In the genomic region with DNA sequence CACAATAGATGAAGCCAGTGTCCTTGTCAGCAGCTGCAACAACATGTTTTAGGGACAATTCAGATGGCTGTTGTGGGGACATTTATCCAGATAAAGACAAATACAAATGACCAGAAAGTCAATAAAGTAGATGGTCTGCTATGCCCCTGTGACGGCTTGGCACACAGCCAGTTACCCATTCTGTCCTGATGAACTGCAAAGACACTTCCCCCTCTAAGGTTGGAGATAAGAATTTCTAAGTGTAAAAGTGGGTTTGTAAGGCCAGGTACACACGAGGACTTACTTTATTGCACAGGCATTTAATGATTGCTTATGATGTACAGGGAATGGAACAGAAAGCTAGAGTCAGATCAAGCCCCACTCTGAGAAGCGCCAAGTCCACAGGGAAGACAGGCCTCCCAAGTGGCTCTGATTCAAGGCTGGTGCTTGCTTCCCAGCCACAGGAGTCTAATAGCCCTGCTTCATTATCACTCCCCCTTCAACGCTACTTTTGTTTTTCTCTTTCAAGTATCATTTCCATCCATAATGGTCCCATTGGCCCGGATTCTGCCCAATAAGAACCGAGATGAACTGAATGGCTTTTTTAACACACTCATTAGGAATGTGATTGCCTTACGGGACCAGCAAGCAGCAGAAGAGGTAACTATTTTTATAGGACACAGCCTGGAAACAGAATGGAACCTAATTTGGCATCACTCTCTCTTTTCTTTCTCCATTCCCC, we compare ENCODE assay signal across 25 mouse cellular contexts.
DNase-seq lines count a peak whose midpoint lies in the region; ATAC-seq and TF ChIP-seq lines count a peak whose summit lies in the region.
"Had no signal": no experiment of that assay in that cellular context is flagged by ENCODE, and none has a peak within 500 bp of the region (broad histone marks: within the 10 kb centered on the region; RNA-seq: fewer than 3 reads in every experiment).

No protein-coding gene starts in this region.

- TF ChIP-seq POLR2A in MEL (IDR thresholded peaks at IDR 0.05; ENCODE audit: control insufficient read depth in 1 of 2, insufficient read depth in 1 of 2, low read depth in 1 of 2, low read length in 2 of 2, poor library complexity in 1 of 2) = no peak

- no peak for TF ChIP-seq RAD21 in MEL (IDR thresholded peaks at IDR 0.05; ENCODE audit: low read depth, low read length)

- peak; percentile 21 to 62; a peak in 1 of 4 replicates for TF ChIP-seq EP300 in MEL (IDR thresholded peaks at IDR 0.05; ENCODE audit: low read depth in 1 of 2, low read length in 2 of 2)

- no peaks in the 10 kb centered on the region for H3K27me3 ChIP-seq in forebrain, embryonic 14.5 days (replicated peaks; ENCODE audit: control insufficient read depth, insufficient read depth, low read length)
- H3K27me3 ChIP-seq in forebrain, embryonic 11.5 days (ENCODE audit: control insufficient read depth, insufficient read depth, low read length) = no peaks in the 10 kb centered on the region
- no peaks in the 10 kb centered on the region for H3K27me3 ChIP-seq in hindbrain, postnatal 0 days (ENCODE audit: insufficient read depth, low read length)
- no peaks in the 10 kb centered on the region for H3K27me3 ChIP-seq in hindbrain, embryonic 14.5 days (ENCODE audit: control insufficient read depth, insufficient read depth, low read length)
- no peaks in the 10 kb centered on the region for H3K27me3 ChIP-seq in MEL (ENCODE audit: control insufficient read depth in 1 of 2, insufficient read depth in 2 of 2, low read length in 2 of 2)
- no peaks in the 10 kb centered on the region for H3K27me3 ChIP-seq in neural tube, embryonic 14.5 days (ENCODE audit: control insufficient read depth, insufficient read depth, low read length)
- H3K27me3 ChIP-seq: embryonic facial prominence, embryonic 12.5 days; heart, embryonic 13.5 days; limb, embryonic 13.5 days had no signal

- H3K79me2 ChIP-seq in MEL (ENCODE audit: control insufficient read depth, insufficient read depth, low read length, poor library complexity) = no peaks in the 10 kb centered on the region

- peak; percentile 52; the same call in 1 of the 2 replicates for ATAC-seq in forebrain, embryonic 14.5 days
- ATAC-seq in forebrain, embryonic 11.5 days (replicated peaks; ENCODE audit: low FRiP score) = no peak
- ATAC-seq in hindbrain, postnatal 0 days = peak; percentile 64; the same call in 1 of the 2 replicates
- ATAC-seq in hindbrain, embryonic 14.5 days (ENCODE audit: low FRiP score) = no peak
- ATAC-seq in neural tube, embryonic 14.5 days (ENCODE audit: low read depth) = peak; percentile 51; the same call in 1 of the 2 replicates
- ATAC-seq: forebrain, postnatal 0 days; inflammation-experienced regulatory T-cells, adult 6 months had no signal

- peaks cover 3% of the 10 kb centered on the region; the same call in 1 of the 2 replicates for H3K4me1 ChIP-seq in forebrain, embryonic 14.5 days (ENCODE audit: control insufficient read depth, insufficient read depth, low read length)
- no peaks in the 10 kb centered on the region for H3K4me1 ChIP-seq in forebrain, embryonic 11.5 days (replicated peaks; ENCODE audit: control insufficient read depth, insufficient read depth, low read length)
- H3K4me1 ChIP-seq in hindbrain, postnatal 0 days (ENCODE audit: insufficient read depth, low read length) = no peaks in the 10 kb centered on the region
- H3K4me1 ChIP-seq in hindbrain, embryonic 14.5 days (replicated peaks; ENCODE audit: control insufficient read depth, insufficient read depth, low read length) = no peaks in the 10 kb centered on the region
- peaks cover 6 to 18% of the 10 kb centered on the region in 2 experiments; a peak in 3 of 4 replicates for H3K4me1 ChIP-seq in MEL (ENCODE audit: control insufficient read depth in 1 of 2, insufficient read depth in 2 of 2, low read length in 2 of 2)
- no peaks in the 10 kb centered on the region for H3K4me1 ChIP-seq in neural tube, embryonic 14.5 days (ENCODE audit: control insufficient read depth, insufficient read depth, low read length)
- H3K4me1 ChIP-seq: embryonic facial prominence, embryonic 12.5 days; midbrain, embryonic 10.5 days had no signal

- no peak for TF ChIP-seq CTCF in hindbrain, postnatal 0 days (IDR thresholded peaks at IDR 0.05; ENCODE audit: low read depth)
- no peak for TF ChIP-seq CTCF in MEL (IDR thresholded peaks at IDR 0.05 in 2 of 3, conservative IDR thresholded peaks at IDR 0.05 in 1 of 3; ENCODE audit: control insufficient read depth in 1 of 3, insufficient read depth in 1 of 3, low read depth in 2 of 3, low read length in 3 of 3, poor library complexity in 1 of 3, severe bottlenecking in 1 of 3)

- no peak overlapping the region for H3K4me2 ChIP-seq in forebrain, embryonic 14.5 days (ENCODE audit: low read length)
- no peak overlapping the region for H3K4me2 ChIP-seq in forebrain, embryonic 11.5 days (ENCODE audit: low read depth, low read length, severe bottlenecking)
- no peak overlapping the region for H3K4me2 ChIP-seq in hindbrain, postnatal 0 days (ENCODE audit: low read depth, low read length)
- H3K4me2 ChIP-seq in hindbrain, embryonic 14.5 days (replicated peaks) = no peak overlapping the region
- no peak overlapping the region for H3K4me2 ChIP-seq in neural tube, embryonic 14.5 days (ENCODE audit: low read depth, low read length)
- H3K4me2 ChIP-seq: embryonic facial prominence, embryonic 12.5 days; heart, embryonic 13.5 days; limb, embryonic 13.5 days had no signal

- no peak overlapping the region for H3K27ac ChIP-seq in forebrain, embryonic 14.5 days (ENCODE audit: low read depth, low read length)
- no peak overlapping the region for H3K27ac ChIP-seq in forebrain, embryonic 11.5 days (ENCODE audit: low read depth, low read length)
- no peak overlapping the region for H3K27ac ChIP-seq in hindbrain, postnatal 0 days
- no peak overlapping the region for H3K27ac ChIP-seq in hindbrain, embryonic 14.5 days
- peak overlapping the region; percentile 55 for H3K27ac ChIP-seq in MEL (ENCODE audit: control insufficient read depth, low read depth, low read length)
- H3K27ac ChIP-seq in neural tube, embryonic 14.5 days (ENCODE audit: low read depth, low read length) = peak overlapping the region; percentile 12; the same call in 1 of the 2 replicates
- H3K27ac ChIP-seq: embryonic facial prominence, embryonic 12.5 days; heart, embryonic 13.5 days; kidney, postnatal 0 days; limb, embryonic 13.5 days; midbrain, embryonic 10.5 days had no signal

- no peaks in the 10 kb centered on the region for H3K36me3 ChIP-seq in forebrain, embryonic 14.5 days (ENCODE audit: control insufficient read depth, insufficient read depth, low read length)
- H3K36me3 ChIP-seq in forebrain, embryonic 11.5 days (ENCODE audit: control insufficient read depth, insufficient read depth, low read length) = no peaks in the 10 kb centered on the region
- no peaks in the 10 kb centered on the region for H3K36me3 ChIP-seq in hindbrain, postnatal 0 days (ENCODE audit: insufficient read depth, low read length)
- H3K36me3 ChIP-seq in hindbrain, embryonic 14.5 days (replicated peaks; ENCODE audit: control insufficient read depth, insufficient read depth) = no peaks in the 10 kb centered on the region
- H3K36me3 ChIP-seq in MEL (ENCODE audit: control insufficient read depth in 1 of 2, insufficient read depth in 2 of 2, low read length in 2 of 2) = peaks cover 0 to 16% of the 10 kb centered on the region in 2 experiments; a peak in 2 of 4 replicates
- no peaks in the 10 kb centered on the region for H3K36me3 ChIP-seq in neural tube, embryonic 14.5 days (ENCODE audit: control insufficient read depth, insufficient read depth, low read length)
- H3K36me3 ChIP-seq: embryonic facial prominence, embryonic 12.5 days; heart, embryonic 13.5 days; limb, embryonic 13.5 days; midbrain, embryonic 10.5 days had no signal

- 36% methylated on average over 7 of the region's 7 CpGs for WGBS in forebrain, embryonic 14.5 days
- WGBS in forebrain, embryonic 11.5 days = 75% methylated on average over 7 of the region's 7 CpGs
- WGBS in hindbrain, postnatal 0 days = 56% methylated on average over 7 of the region's 7 CpGs
- 72% methylated on average over 7 of the region's 7 CpGs for WGBS in hindbrain, embryonic 14.5 days
- WGBS in neural tube, embryonic 14.5 days = 29% methylated on average over 7 of the region's 7 CpGs

- no peak overlapping the region for H3K9ac ChIP-seq in forebrain, embryonic 14.5 days (ENCODE audit: low read length)
- no peak overlapping the region for H3K9ac ChIP-seq in forebrain, embryonic 11.5 days (ENCODE audit: low read length)
- no peak overlapping the region for H3K9ac ChIP-seq in hindbrain, postnatal 0 days (replicated peaks; ENCODE audit: low read length)
- no peak overlapping the region for H3K9ac ChIP-seq in hindbrain, embryonic 14.5 days
- H3K9ac ChIP-seq in MEL (ENCODE audit: control insufficient read depth, low read depth, low read length, poor library complexity, severe bottlenecking) = no peak overlapping the region
- H3K9ac ChIP-seq in neural tube, embryonic 14.5 days (replicated peaks; ENCODE audit: low read depth, low read length) = no peak overlapping the region
- H3K9ac ChIP-seq: embryonic facial prominence, embryonic 12.5 days; forebrain, postnatal 0 days; heart, embryonic 13.5 days; limb, embryonic 13.5 days had no signal

- no peaks in the 10 kb centered on the region for H3K9me3 ChIP-seq in forebrain, embryonic 14.5 days (replicated peaks; ENCODE audit: control insufficient read depth, low read length)
- H3K9me3 ChIP-seq in forebrain, embryonic 11.5 days (ENCODE audit: control insufficient read depth, low read length) = no peaks in the 10 kb centered on the region
- no peaks in the 10 kb centered on the region for H3K9me3 ChIP-seq in hindbrain, postnatal 0 days (ENCODE audit: low read length)
- H3K9me3 ChIP-seq in hindbrain, embryonic 14.5 days (ENCODE audit: control insufficient read depth, low read length) = no peaks in the 10 kb centered on the region
- no peaks in the 10 kb centered on the region for H3K9me3 ChIP-seq in MEL (replicated peaks; ENCODE audit: insufficient read depth, low read length)
- no peaks in the 10 kb centered on the region for H3K9me3 ChIP-seq in neural tube, embryonic 14.5 days (ENCODE audit: control insufficient read depth, low read length)
- H3K9me3 ChIP-seq: embryonic facial prominence, embryonic 12.5 days; limb, embryonic 13.5 days; midbrain, embryonic 10.5 days had no signal

- peak; percentile 58 for DNase-seq in forebrain, embryonic 14.5 days (ENCODE audit: low spot score)
- no peak for DNase-seq in forebrain, embryonic 11.5 days (ENCODE audit: low spot score)
- DNase-seq in hindbrain, postnatal 0 days (ENCODE audit: low spot score) = peak; percentile 36
- DNase-seq in hindbrain, embryonic 14.5 days (ENCODE audit: low spot score) = no peak
- DNase-seq in MEL (ENCODE audit: low read depth, low spot score) = peak; percentile 54
- DNase-seq in embryo, embryonic 9.5 days (ENCODE audit: extremely low spot score) = no peak
- DNase-seq: cerebellum, adult 18-20 months; cerebellum, postnatal 14 days; forebrain, postnatal 0 days; gastrocnemius, postnatal 14 days; heart, adult 18-20 months; heart, postnatal 14 days; kidney, adult 18-20 months; layer of hippocampus, adult 9-11 months; lung, postnatal 10 days; retina, postnatal 1 day; thymus, adult 2 months; thymus, postnatal 4 days had no signal

- no peak overlapping the region for H3K4me3 ChIP-seq in forebrain, embryonic 14.5 days (ENCODE audit: low read depth, low read length)
- H3K4me3 ChIP-seq in forebrain, embryonic 11.5 days (ENCODE audit: low read depth, low read length) = no peak overlapping the region
- H3K4me3 ChIP-seq in hindbrain, postnatal 0 days (ENCODE audit: low read length) = no peak overlapping the region
- no peak overlapping the region for H3K4me3 ChIP-seq in hindbrain, embryonic 14.5 days (replicated peaks; ENCODE audit: low read length)
- no peak overlapping the region for H3K4me3 ChIP-seq in MEL (ENCODE audit: control insufficient read depth in 1 of 2, insufficient read depth in 1 of 2, low read depth in 2 of 2, low read length in 2 of 2)
- H3K4me3 ChIP-seq in neural tube, embryonic 14.5 days (ENCODE audit: low read depth, low read length) = no peak overlapping the region
- H3K4me3 ChIP-seq: embryonic facial prominence, embryonic 12.5 days; heart, embryonic 13.5 days; limb, embryonic 13.5 days; midbrain, embryonic 10.5 days had no signal

Comparison
In these comparisons a context has a peak if more than half of its experiments do, and no peak if none do; other contexts are left out.
1. ATAC-seq: peak in forebrain, embryonic 14.5 days (single experiment), hindbrain, postnatal 0 days (single experiment) and neural tube, embryonic 14.5 days (single experiment); none in forebrain, embryonic 11.5 days (single experiment) and hindbrain, embryonic 14.5 days (single experiment).
2. DNase-seq: peak in forebrain, embryonic 14.5 days (single experiment), hindbrain, postnatal 0 days (single experiment) and MEL (single experiment); none in forebrain, embryonic 11.5 days (single experiment), hindbrain, embryonic 14.5 days (single experiment) and embryo, embryonic 9.5 days (single experiment).
3. H3K27ac ChIP-seq: peak in MEL (single experiment) and neural tube, embryonic 14.5 days (single experiment); none in forebrain, embryonic 14.5 days (single experiment), forebrain, embryonic 11.5 days (single experiment), hindbrain, postnatal 0 days (single experiment) and hindbrain, embryonic 14.5 days (single experiment).